Comparison of ENCODE assay signal across 12 mouse cellular contexts in genomic region chr12:83882503-83882902, GRCm38 (mm10). TPM values are rescaled to one million over a fixed set of nuclear protein-coding genes. Genes with fewer than 3 reads are reported as not detected.
DNase-seq lines count a peak whose midpoint lies in the region; ATAC-seq and TF ChIP-seq lines count a peak whose summit lies in the region.
"Had no signal": no experiment of that assay in that cellular context is flagged by ENCODE, and none has a peak within 500 bp of the region (broad histone marks: within the 10 kb centered on the region; RNA-seq: fewer than 3 reads in every experiment).

No protein-coding gene starts in this region.

- 0 out of 2 replicates have a peak overlapping the region, but pooled peaks have one; percentile 38 for H3K27ac ChIP-seq in ES-Bruce4 (ENCODE audit: insufficient read depth, low read length)
- H3K27ac ChIP-seq in hindbrain, embryonic 10.5 days, result no peak overlapping the region
- no peak overlapping the region for H3K27ac ChIP-seq in hindbrain, embryonic 11.5 days (ENCODE audit: low read depth, low read length)
- H3K27ac ChIP-seq: forebrain, embryonic 10.5 days; heart, embryonic 15.5 days had no signal

- TF ChIP-seq CTCF in E14TG2a.4 (conservative IDR thresholded peaks at IDR 0.05; ENCODE audit: low read length), result no peak
- no peak for TF ChIP-seq CTCF in ES-Bruce4 (IDR thresholded peaks at IDR 0.05; ENCODE audit: low read depth, low read length)

- peak; percentile 57 for DNase-seq in gonadal fat pad, adult 2 months (ENCODE audit: low read depth)
- DNase-seq in lung, postnatal 25 days (ENCODE audit: low spot score), result peak; percentile 42
- no peak for DNase-seq in hindbrain, embryonic 10.5 days (ENCODE audit: low spot score)
- DNase-seq in hindbrain, embryonic 11.5 days (ENCODE audit: low spot score), result no peak
- DNase-seq: thymus, adult 2 months had no signal

- H3K9me3 ChIP-seq in E14TG2a.4 (ENCODE audit: low read length), result no peaks in the 10 kb centered on the region
- H3K9me3 ChIP-seq in ES-Bruce4 (replicated peaks; ENCODE audit: control insufficient read depth, insufficient read depth, low read length, poor library complexity, severe bottlenecking), result no peaks in the 10 kb centered on the region
- H3K9me3 ChIP-seq in hindbrain, embryonic 10.5 days, result no peaks in the 10 kb centered on the region
- H3K9me3 ChIP-seq in hindbrain, embryonic 11.5 days (ENCODE audit: control insufficient read depth, low read length), result no peaks in the 10 kb centered on the region
- H3K9me3 ChIP-seq: forebrain, embryonic 10.5 days; heart, embryonic 15.5 days had no signal

- H3K9ac ChIP-seq in ES-Bruce4 (ENCODE audit: low read depth, poor library complexity, severe bottlenecking), result peak overlapping the region; percentile 7; the same call in 1 of the 2 replicates
- H3K9ac ChIP-seq in hindbrain, embryonic 11.5 days (ENCODE audit: low read depth, low read length), result no peak overlapping the region
- H3K9ac ChIP-seq: heart, embryonic 15.5 days had no signal

- H3K4me3 ChIP-seq in E14TG2a.4 (replicated peaks; ENCODE audit: low read length) (0 out of 2 replicates have a peak overlapping the region, but pooled peaks have one; percentile 20), ES-Bruce4 (ENCODE audit: low read depth, low read length) (no peak overlapping the region)
- H3K4me3 ChIP-seq in hindbrain, embryonic 10.5 days, result no peak overlapping the region
- no peak overlapping the region for H3K4me3 ChIP-seq in hindbrain, embryonic 11.5 days (ENCODE audit: low read depth, low read length)
- H3K4me3 ChIP-seq: forebrain, embryonic 10.5 days; heart, embryonic 15.5 days had no signal

- 93% methylated on average over 7 of the region's 7 CpGs for WGBS in hindbrain, embryonic 10.5 days
- WGBS in hindbrain, embryonic 11.5 days, result 91% methylated on average over 7 of the region's 7 CpGs

- H3K27me3 ChIP-seq in E14TG2a.4 (ENCODE audit: insufficient read depth, low read length) (no peaks in the 10 kb centered on the region), ES-Bruce4 (ENCODE audit: control insufficient read depth, insufficient read depth, low read length, poor library complexity, severe bottlenecking) (no peaks in the 10 kb centered on the region)
- no peaks in the 10 kb centered on the region for H3K27me3 ChIP-seq in hindbrain, embryonic 10.5 days (ENCODE audit: insufficient read depth, poor library complexity, severe bottlenecking)
- no peaks in the 10 kb centered on the region for H3K27me3 ChIP-seq in hindbrain, embryonic 11.5 days (ENCODE audit: control insufficient read depth, insufficient read depth, low read length)
- H3K27me3 ChIP-seq: heart, embryonic 15.5 days; Patski had no signal

- TF ChIP-seq POLR2A in ES-Bruce4 (IDR thresholded peaks at IDR 0.05; ENCODE audit: insufficient read depth, low read length), result no peak

- no peak overlapping the region for H3K4me2 ChIP-seq in hindbrain, embryonic 11.5 days (replicated peaks; ENCODE audit: low read depth, low read length)
- H3K4me2 ChIP-seq: heart, embryonic 15.5 days had no signal

- no peak for TF ChIP-seq EP300 in ES-Bruce4 (IDR thresholded peaks at IDR 0.05; ENCODE audit: insufficient read depth, low read depth, low read length)

- ATAC-seq in activated CD4-positive, CD25-positive, alpha-beta regulatory T cell, adult 4 months, result no peak
- ATAC-seq in hindbrain, embryonic 11.5 days (ENCODE audit: low FRiP score), result no peak
- ATAC-seq: intestine, postnatal 0 days; Patski had no signal

- H3K4me1 ChIP-seq in E14TG2a.4 (replicated peaks; ENCODE audit: low read depth, low read length) (peaks cover 9% of the 10 kb centered on the region), ES-Bruce4 (ENCODE audit: control insufficient read depth, insufficient read depth, low read length) (no peaks in the 10 kb centered on the region)
- no peaks in the 10 kb centered on the region for H3K4me1 ChIP-seq in hindbrain, embryonic 10.5 days (replicated peaks)
- no peaks in the 10 kb centered on the region for H3K4me1 ChIP-seq in hindbrain, embryonic 11.5 days (replicated peaks; ENCODE audit: control insufficient read depth, insufficient read depth, low read length)
- H3K4me1 ChIP-seq: forebrain, embryonic 10.5 days; heart, embryonic 15.5 days had no signal

- H3K36me3 ChIP-seq in E14TG2a.4 (ENCODE audit: insufficient read depth, low read length) (no peaks in the 10 kb centered on the region), ES-Bruce4 (ENCODE audit: control insufficient read depth, insufficient read depth, low read length, poor library complexity, severe bottlenecking) (no peaks in the 10 kb centered on the region)
- H3K36me3 ChIP-seq in hindbrain, embryonic 10.5 days, result peaks cover 30% of the 10 kb centered on the region
- no peaks in the 10 kb centered on the region for H3K36me3 ChIP-seq in hindbrain, embryonic 11.5 days (ENCODE audit: control insufficient read depth, insufficient read depth, low read length)
- H3K36me3 ChIP-seq: heart, embryonic 15.5 days had no signal

RNA-seq across cellular contexts. Expression of gene Numb, which starts 39.2 kb away (rescaled TPM):
- 43.5 and 47.3 TPM in 2 replicates for polyA plus RNA-seq in ES-Bruce4 (2011; ENCODE audit: insufficient read depth, insufficient read length, low read depth, missing spikeins)
- 47.3 and 57.3 TPM in 2 replicates for polyA plus RNA-seq in gonadal fat pad, adult 2 months (2012; rRNA removed)
- 10 to 100 TPM; 27.8 to 34.9 TPM for polyA plus RNA-seq in activated CD4-positive, CD25-positive, alpha-beta regulatory T cell, adult 4 months (2017; shearing (Covaris generic))
- 27.8 and 39.1 TPM in 2 replicates for polyA plus RNA-seq in hindbrain, embryonic 10.5 days (2016; fragmentation: Nextera tagmentation; extraction: Ambion mirVana)
- 27.5 and 31.0 TPM in 2 replicates for polyA plus RNA-seq in hindbrain, embryonic 11.5 days (2014; fragmentation: Nextera tagmentation; extraction: Ambion mirVana)

Comparison
In these comparisons a context has a peak if more than half of its experiments do, and no peak if none do; other contexts are left out.
1. DNase-seq: peak in gonadal fat pad, adult 2 months (single experiment) and lung, postnatal 25 days (single experiment); none in hindbrain, embryonic 10.5 days (single experiment) and hindbrain, embryonic 11.5 days (single experiment).